Mouse (Mus musculus): Measurements from ENCODE around the gene Disp1. TPM values are rescaled to one million over a fixed set of nuclear protein-coding genes. Genes with fewer than 3 reads are reported as not detected.

Disp1 gene
- polyA plus RNA-seq, 1 experiment from 2014 or later, result 9.5 TPM

GRCm38 (mm10) chr1:183160188-183160587 lies 61.1 kb downstream of the Disp1 start:
- Histone ChIP-seq H3K27me3 (replicated peaks) (no peaks in the 10 kb centered on the region), H3K9me3 (replicated peaks) (no peaks in the 10 kb centered on the region), H3K4me1 (0 out of 2 replicates have a peak, but pooled peaks cover 5% of the 10 kb centered on the region), H3K9ac (replicated peaks) (no peak overlapping the region), H3K27ac (replicated peaks) (no peak overlapping the region), H3K4me2 (no peak overlapping the region), H3K4me3 (replicated peaks) (no peak overlapping the region), H3K36me3 (0 out of 2 replicates have a peak, but pooled peaks cover 3% of the 10 kb centered on the region)
- 90% methylated on average over 6 of the region's 6 CpGs for WGBS
- no peak for ATAC-seq (ENCODE audit: low FRiP score)

- H3K4me2 ChIP-seq, result no peak overlapping the region
- no peak for ATAC-seq (ENCODE audit: low FRiP score)
- 53% methylated on average over 7 of the region's 7 CpGs for WGBS
- no peaks in the 10 kb centered on the region for H3K27me3 ChIP-seq (replicated peaks)
- no peaks in the 10 kb centered on the region for H3K9me3 ChIP-seq (replicated peaks)
- H3K36me3 ChIP-seq, result no peaks in the 10 kb centered on the region
- H3K9ac ChIP-seq (replicated peaks), result no peak overlapping the region
- H3K4me3 ChIP-seq (replicated peaks), result no peak overlapping the region
- H3K27ac ChIP-seq (replicated peaks), result no peak overlapping the region
- H3K4me1 ChIP-seq, result peaks cover 6% of the 10 kb centered on the region; the same call in 1 of the 2 replicates
Observed at GRCm38 (mm10) chr1:183159183-183159582, 62.1 kb downstream of the Disp1 start.

- 81% methylated on average over 5 of the region's 5 CpGs for WGBS
- Histone ChIP-seq H3K4me3 (replicated peaks) (no peak overlapping the region), H3K36me3 (no peaks in the 10 kb centered on the region), H3K9ac (replicated peaks) (no peak overlapping the region), H3K4me1 (peaks cover 7% of the 10 kb centered on the region), H3K9me3 (replicated peaks) (no peaks in the 10 kb centered on the region), H3K27ac (replicated peaks) (no peak overlapping the region), H3K27me3 (replicated peaks) (no peaks in the 10 kb centered on the region), H3K4me2 (no peak overlapping the region)
- ATAC-seq (ENCODE audit: low FRiP score), result no peak
Observed at GRCm38 (mm10) chr1:183155600-183155999, 65.7 kb downstream of the Disp1 start.

- Histone ChIP-seq H3K9me3 (replicated peaks) (no peaks in the 10 kb centered on the region), H3K9ac (replicated peaks) (no peak overlapping the region), H3K36me3 (no peaks in the 10 kb centered on the region), H3K27me3 (replicated peaks) (no peaks in the 10 kb centered on the region), H3K4me3 (replicated peaks) (no peak overlapping the region), H3K27ac (replicated peaks) (peak overlapping the region; percentile 28; the same call in 1 of the 2 replicates), H3K4me2 (no peak overlapping the region), H3K4me1 (peaks cover 18% of the 10 kb centered on the region)
- ATAC-seq (ENCODE audit: low FRiP score), result no peak
- WGBS, result 57% methylated on average over 7 of the region's 7 CpGs
Observed at GRCm38 (mm10) chr1:183154296-183155204, 66.8 kb downstream of the Disp1 start.

- H3K4me3 ChIP-seq (replicated peaks), result no peak overlapping the region
- no peak overlapping the region for H3K27ac ChIP-seq (replicated peaks)
- no peak overlapping the region for H3K9ac ChIP-seq (replicated peaks)
- no peaks in the 10 kb centered on the region for H3K36me3 ChIP-seq
- H3K4me1 ChIP-seq, result peaks cover 20% of the 10 kb centered on the region
- H3K4me2 ChIP-seq, result no peak overlapping the region
- H3K27me3 ChIP-seq (replicated peaks), result no peaks in the 10 kb centered on the region
- no peak for ATAC-seq (ENCODE audit: low FRiP score)
- 97% methylated on average over 4 of the region's 4 CpGs for WGBS
- H3K9me3 ChIP-seq (replicated peaks), result no peaks in the 10 kb centered on the region
Observed at GRCm38 (mm10) chr1:183153354-183153753, 68.0 kb downstream of the Disp1 start.

GRCm38 (mm10) chr1:183151510-183152319 lies 69.6 kb downstream of the Disp1 start:
- no peaks in the 10 kb centered on the region for H3K9me3 ChIP-seq (replicated peaks)
- H3K36me3 ChIP-seq, result no peaks in the 10 kb centered on the region
- WGBS, result 86% methylated on average over 12 of the region's 12 CpGs
- H3K4me1 ChIP-seq, result peaks cover 28% of the 10 kb centered on the region
- no peaks in the 10 kb centered on the region for H3K27me3 ChIP-seq (replicated peaks)
- no peak for ATAC-seq (ENCODE audit: low FRiP score)
- no peak overlapping the region for H3K4me3 ChIP-seq (replicated peaks)
- no peak overlapping the region for H3K4me2 ChIP-seq
- H3K27ac ChIP-seq (replicated peaks), result no peak overlapping the region
- H3K9ac ChIP-seq (replicated peaks), result no peak overlapping the region

GRCm38 (mm10) chr1:183150379-183150840 lies 70.9 kb downstream of the Disp1 start:
- Histone ChIP-seq H3K9me3 (replicated peaks) (no peaks in the 10 kb centered on the region), H3K4me2 (no peak overlapping the region), H3K27ac (replicated peaks) (no peak overlapping the region), H3K9ac (replicated peaks) (no peak overlapping the region), H3K4me3 (replicated peaks) (no peak overlapping the region), H3K27me3 (replicated peaks) (no peaks in the 10 kb centered on the region), H3K36me3 (no peaks in the 10 kb centered on the region), H3K4me1 (peaks cover 36% of the 10 kb centered on the region)
- 31% methylated on average over 12 of the region's 12 CpGs for WGBS
- ATAC-seq (ENCODE audit: low FRiP score), result peak; percentile 40; the same call in 1 of the 2 replicates

GRCm38 (mm10) chr1:183149571-183150105 lies 71.7 kb downstream of the Disp1 start:
- Histone ChIP-seq H3K4me1 (peaks cover 35% of the 10 kb centered on the region), H3K27me3 (replicated peaks) (no peaks in the 10 kb centered on the region), H3K4me2 (no peak overlapping the region), H3K36me3 (no peaks in the 10 kb centered on the region), H3K4me3 (replicated peaks) (no peak overlapping the region), H3K27ac (replicated peaks) (0 out of 2 replicates have a peak overlapping the region, but pooled peaks have one; percentile 5), H3K9me3 (replicated peaks) (no peaks in the 10 kb centered on the region), H3K9ac (replicated peaks) (no peak overlapping the region)
- WGBS, result 39% methylated on average over 5 of the region's 5 CpGs
- no peak for ATAC-seq (ENCODE audit: low FRiP score)

- Histone ChIP-seq H3K4me3 (replicated peaks) (no peak overlapping the region), H3K9ac (replicated peaks) (0 out of 2 replicates have a peak overlapping the region, but pooled peaks have one; percentile 17), H3K9me3 (replicated peaks) (no peaks in the 10 kb centered on the region), H3K4me1 (peaks cover 43% of the 10 kb centered on the region), H3K27ac (replicated peaks) (no peak overlapping the region), H3K36me3 (no peaks in the 10 kb centered on the region), H3K27me3 (replicated peaks) (no peaks in the 10 kb centered on the region), H3K4me2 (peak overlapping the region; percentile 25)
- 31% methylated on average over 5 of the region's 5 CpGs for WGBS
- ATAC-seq (ENCODE audit: low FRiP score), result peak; percentile 29; the same call in 1 of the 2 replicates
Observed at GRCm38 (mm10) chr1:183147438-183147841, 73.9 kb downstream of the Disp1 start.

GRCm38 (mm10) chr1:183146795-183147194 lies 74.5 kb downstream of the Disp1 start:
- Histone ChIP-seq H3K36me3 (no peaks in the 10 kb centered on the region), H3K9me3 (replicated peaks) (no peaks in the 10 kb centered on the region), H3K27me3 (replicated peaks) (no peaks in the 10 kb centered on the region), H3K4me3 (replicated peaks) (no peak overlapping the region), H3K27ac (replicated peaks) (no peak overlapping the region), H3K9ac (replicated peaks) (no peak overlapping the region), H3K4me2 (peak overlapping the region; percentile 20; the same call in 1 of the 2 replicates), H3K4me1 (peaks cover 44% of the 10 kb centered on the region)
- 3% methylated on average over 9 of the region's 9 CpGs for WGBS
- ATAC-seq (ENCODE audit: low FRiP score), result no peak

GRCm38 (mm10) chr1:183146102-183146735 lies 75.1 kb downstream of the Disp1 start:
- Histone ChIP-seq H3K9me3 (replicated peaks) (no peaks in the 10 kb centered on the region), H3K4me3 (replicated peaks) (no peak overlapping the region), H3K27ac (replicated peaks) (no peak overlapping the region), H3K9ac (replicated peaks) (no peak overlapping the region), H3K36me3 (no peaks in the 10 kb centered on the region), H3K4me2 (0 out of 2 replicates have a peak overlapping the region, but pooled peaks have one; percentile 20), H3K27me3 (replicated peaks) (no peaks in the 10 kb centered on the region), H3K4me1 (peaks cover 48% of the 10 kb centered on the region)
- 69% methylated on average over 7 of the region's 7 CpGs for WGBS
- no peak for ATAC-seq (ENCODE audit: low FRiP score)
